ENCODE assay signal across 16 mouse cellular contexts in genomic region chr1:183595306-183595705, GRCm38 (mm10).
"Had no signal": no experiment of that assay in that cellular context is flagged by ENCODE, and none has a peak within 500 bp of the region (broad histone marks: within the 10 kb centered on the region; RNA-seq: fewer than 3 reads in every experiment).

No protein-coding gene starts in this region.

- H3K4me2 ChIP-seq: limb, embryonic 13.5 days; liver, embryonic 15.5 days; neural tube, embryonic 15.5 days had no signal

- H3K27ac ChIP-seq: limb, embryonic 13.5 days; liver, embryonic 15.5 days; midbrain, embryonic 10.5 days; neural tube, embryonic 15.5 days had no signal

- DNase-seq: kidney, adult 8-10 months; kidney, postnatal 36 days; layer of hippocampus, adult 9-11 months; layer of hippocampus, postnatal 36 days; left cerebral cortex, postnatal 4 days; lung, adult 2 months; lung, postnatal 10 days; lung, postnatal 4 days; spleen, adult 18-20 months; thymus, adult 2 months; thymus, postnatal 25 days had no signal

- H3K9me3 ChIP-seq: limb, embryonic 13.5 days; liver, embryonic 15.5 days; midbrain, embryonic 10.5 days; neural tube, embryonic 15.5 days had no signal

- H3K27me3 ChIP-seq: liver, embryonic 15.5 days; neural tube, embryonic 15.5 days had no signal

- H3K9ac ChIP-seq: limb, embryonic 13.5 days; liver, embryonic 15.5 days; neural tube, embryonic 15.5 days had no signal

- H3K4me3 ChIP-seq: limb, embryonic 13.5 days; liver, embryonic 15.5 days; midbrain, embryonic 10.5 days; myocyte; neural tube, embryonic 15.5 days had no signal

- H3K36me3 ChIP-seq: limb, embryonic 13.5 days; liver, embryonic 15.5 days; midbrain, embryonic 10.5 days; neural tube, embryonic 15.5 days had no signal

- H3K4me1 ChIP-seq: limb, embryonic 13.5 days; liver, embryonic 15.5 days; midbrain, embryonic 10.5 days; neural tube, embryonic 15.5 days had no signal
